Mouse (Mus musculus): ENCODE results near the gene Golga7b. TPM values are rescaled to one million over a fixed set of nuclear protein-coding genes. Genes with fewer than 3 reads are reported as not detected.
A peak's percentile ranks its signal among the peaks of the same experiment; 100 is the strongest.

Gene Golga7b
- polyA plus RNA-seq, 1 experiment from 2014 or later: 38.8 TPM

DNA sequence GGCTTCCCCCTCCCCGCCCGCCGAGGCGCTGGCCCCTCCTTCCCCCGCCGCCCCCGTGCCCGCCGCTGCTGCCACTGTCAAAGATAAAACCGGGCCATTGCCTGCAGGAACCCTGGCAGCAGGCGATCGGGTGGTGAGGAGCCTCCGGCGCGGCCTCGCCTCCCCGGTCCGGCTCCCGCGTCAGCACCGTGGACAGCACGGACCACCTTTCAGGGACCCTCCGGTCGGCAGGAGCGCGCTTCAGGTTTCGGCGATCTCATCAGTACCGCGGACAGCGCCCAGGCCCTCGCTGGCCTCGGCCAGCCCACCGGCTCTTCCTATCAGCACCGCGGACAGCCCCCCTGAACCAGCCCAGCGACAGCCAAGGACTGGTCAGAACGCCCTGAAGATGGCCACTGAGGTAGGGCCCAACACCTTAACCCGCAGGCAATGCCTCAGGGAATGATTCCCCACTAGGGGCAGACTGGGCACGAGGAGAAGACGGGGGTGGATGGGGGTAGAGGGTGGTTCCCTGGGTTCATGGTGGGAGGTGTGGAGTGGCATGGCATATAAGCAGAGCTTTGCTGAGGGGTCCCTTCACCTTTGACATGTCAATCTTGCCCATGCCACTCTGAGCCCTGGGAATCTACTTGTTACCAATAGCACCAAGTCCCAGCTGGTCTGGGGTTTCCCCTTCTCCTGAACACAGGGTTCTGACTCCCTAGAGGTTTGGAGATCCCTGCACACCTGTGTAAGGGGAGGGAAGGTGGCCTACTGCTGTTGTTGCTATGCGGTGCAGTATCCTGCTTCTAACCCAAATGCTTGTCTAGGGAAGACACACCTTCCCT, 8.6 kb downstream of the Golga7b start:
- Histone ChIP-seq H3K27ac (peak overlapping the region; percentile 89), H3K4me2 (peak overlapping the region; percentile 58), H3K9me3 (no peaks in the 10 kb centered on the region), H3K4me1 (replicated peaks) (peaks cover 41% of the 10 kb centered on the region), H3K9ac (peak overlapping the region; percentile 89), H3K27me3 (peaks cover 15% of the 10 kb centered on the region), H3K4me3 (peak overlapping the region; percentile 57), H3K36me3 (no peaks in the 10 kb centered on the region)
- WGBS: 2% methylated on average over 33 of the region's 42 CpGs
- ATAC-seq (ENCODE audit: low FRiP score): peak; percentile 84

DNA sequence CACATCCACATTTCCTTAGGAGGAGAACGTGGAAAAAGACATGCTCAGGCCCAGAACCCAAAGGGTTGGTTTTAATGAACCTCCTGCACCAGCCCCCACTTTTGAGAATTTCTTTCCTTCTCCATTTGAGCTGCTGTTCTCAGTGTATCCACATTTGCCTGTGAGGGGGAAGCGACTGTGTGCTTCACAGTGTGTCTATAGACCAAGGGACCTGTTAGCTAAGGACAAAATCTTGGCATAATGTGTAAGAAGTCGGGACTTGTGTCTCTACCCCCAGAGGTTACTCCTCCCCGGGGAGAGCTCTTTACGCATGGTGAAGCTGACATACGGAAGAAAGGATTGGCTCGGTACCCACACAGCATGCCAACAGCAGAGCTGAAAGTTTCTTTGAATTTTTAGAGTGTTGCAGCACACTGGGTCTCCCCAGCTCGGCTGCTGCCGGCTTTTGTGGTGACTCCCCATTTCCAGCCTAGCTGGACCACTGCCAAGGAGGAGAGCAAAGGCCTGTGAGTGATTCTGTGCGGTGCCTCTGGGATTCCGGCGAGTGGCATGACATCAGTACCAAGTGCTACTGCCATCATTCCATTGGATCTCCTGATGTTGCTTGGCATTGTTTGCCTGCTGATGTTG, 9.4 kb downstream of the Golga7b start:
- peak overlapping the region; percentile 89 for H3K9ac ChIP-seq

GRCm38 (mm10) chr19:42257241-42257635, 9.9 kb downstream of the Golga7b start:
- WGBS: 77% methylated on average over 12 of the region's 12 CpGs
- Histone ChIP-seq H3K9ac (peak overlapping the region; percentile 89), H3K36me3 (no peaks in the 10 kb centered on the region), H3K4me1 (replicated peaks) (peaks cover 41% of the 10 kb centered on the region), H3K4me2 (peak overlapping the region; percentile 58), H3K27ac (peak overlapping the region; percentile 89; the same call in 1 of the 2 replicates), H3K4me3 (peak overlapping the region; percentile 57), H3K27me3 (peaks cover 15% of the 10 kb centered on the region), H3K9me3 (no peaks in the 10 kb centered on the region)
- no peak; the same call in 1 of the 2 replicates for ATAC-seq (ENCODE audit: low FRiP score)

More for the DNA sequence above, 9.4 kb downstream of the Golga7b start:
- no peaks in the 10 kb centered on the region for H3K9me3 ChIP-seq
- H3K4me3 ChIP-seq: peak overlapping the region; percentile 57
- WGBS: 46% methylated on average over 12 of the region's 12 CpGs
- peaks cover 41% of the 10 kb centered on the region for H3K4me1 ChIP-seq (replicated peaks)
- peaks cover 15% of the 10 kb centered on the region for H3K27me3 ChIP-seq
- no peaks in the 10 kb centered on the region for H3K36me3 ChIP-seq
- peak; percentile 28 for ATAC-seq (ENCODE audit: low FRiP score)
- H3K4me2 ChIP-seq: peak overlapping the region; percentile 58
- peak overlapping the region; percentile 89 for H3K27ac ChIP-seq

DNA sequence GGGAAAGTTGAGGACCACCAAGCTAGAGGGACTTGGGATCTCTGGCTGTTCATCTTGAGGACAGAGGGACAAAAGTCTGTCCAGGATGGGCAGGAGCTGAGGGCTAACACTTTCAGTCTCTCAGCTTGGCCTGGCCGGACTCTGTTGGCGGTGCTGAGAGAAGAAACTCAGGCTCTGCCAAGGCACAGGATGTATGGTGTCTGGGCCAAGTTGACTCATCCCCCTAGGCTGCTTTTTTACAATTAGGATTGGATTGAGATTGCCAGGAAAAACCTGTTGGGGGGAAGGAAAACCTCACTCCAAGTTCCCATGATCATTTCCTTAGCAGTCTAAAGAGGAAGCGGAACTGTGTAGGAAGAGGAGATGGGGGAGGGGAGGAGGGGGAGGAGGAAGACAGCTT, 10.7 kb downstream of the Golga7b start:
- WGBS: 88% methylated on average over 3 of the region's 3 CpGs

GRCm38 (mm10) chr19:42258596-42258995, 11.2 kb downstream of the Golga7b start:
- 79% methylated on average over 5 of the region's 5 CpGs for WGBS
- no peak for ATAC-seq (ENCODE audit: low FRiP score)

More for the DNA sequence above, 10.7 kb downstream of the Golga7b start:
- Histone ChIP-seq H3K36me3 (peaks cover 7% of the 10 kb centered on the region), H3K9ac (no peak overlapping the region), H3K4me3 (no peak overlapping the region), H3K27me3 (peaks cover 17% of the 10 kb centered on the region), H3K27ac (no peak overlapping the region), H3K4me1 (replicated peaks) (peaks cover 41% of the 10 kb centered on the region), H3K4me2 (no peak overlapping the region), H3K9me3 (no peaks in the 10 kb centered on the region)
- ATAC-seq (ENCODE audit: low FRiP score): no peak

DNA sequence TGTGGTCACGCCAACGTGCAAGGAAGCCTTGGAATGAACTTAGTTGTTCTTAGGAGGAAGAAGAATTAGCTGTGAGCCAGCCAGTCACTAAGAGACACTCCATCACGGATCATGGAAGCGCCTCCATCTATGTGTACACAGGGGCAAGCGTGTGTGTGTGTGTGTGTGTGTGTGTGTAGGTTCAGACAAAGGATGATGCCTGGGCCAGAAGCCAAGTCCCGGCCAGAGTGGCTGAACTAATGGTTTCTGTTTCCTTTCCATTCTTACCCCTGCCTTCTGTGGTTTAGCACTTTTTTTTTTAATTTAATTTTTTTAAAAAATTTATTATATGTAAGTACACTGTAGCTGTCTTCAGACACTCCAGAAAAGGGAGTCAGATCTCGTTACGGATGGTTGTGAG, 13.1 kb downstream of the Golga7b start:
- no peak for ATAC-seq (ENCODE audit: low FRiP score)
- Histone ChIP-seq H3K4me2 (no peak overlapping the region), H3K27me3 (peaks cover 12% of the 10 kb centered on the region; the same call in 1 of the 2 replicates), H3K4me1 (replicated peaks) (peaks cover 33% of the 10 kb centered on the region), H3K4me3 (no peak overlapping the region), H3K9me3 (no peaks in the 10 kb centered on the region), H3K9ac (no peak overlapping the region), H3K27ac (no peak overlapping the region), H3K36me3 (peaks cover 28% of the 10 kb centered on the region)
- WGBS: 83% methylated on average over 8 of the region's 8 CpGs

More at GRCm38 (mm10) chr19:42258596-42258995, 11.2 kb downstream of the Golga7b start:
- Histone ChIP-seq H3K27me3 (peaks cover 13% of the 10 kb centered on the region), H3K9me3 (no peaks in the 10 kb centered on the region), H3K4me1 (replicated peaks) (peaks cover 41% of the 10 kb centered on the region), H3K4me3 (no peak overlapping the region), H3K9ac (no peak overlapping the region), H3K27ac (no peak overlapping the region), H3K36me3 (peaks cover 13% of the 10 kb centered on the region), H3K4me2 (no peak overlapping the region)

- 57% methylated on average over 3 of the region's 3 CpGs for WGBS
- peaks cover 28% of the 10 kb centered on the region for H3K27me3 ChIP-seq
These were observed 16.1 kb downstream of the Golga7b start for GRCm38 (mm10) chr19:42263524-42263923.

GRCm38 (mm10) chr19:42268337-42268736, 21.0 kb downstream of the Golga7b start:
- Histone ChIP-seq H3K36me3 (peaks cover 38% of the 10 kb centered on the region), H3K27ac (no peak overlapping the region), H3K4me1 (replicated peaks) (peaks cover 16% of the 10 kb centered on the region), H3K4me2 (peak overlapping the region; percentile 53), H3K27me3 (peaks cover 26% of the 10 kb centered on the region), H3K4me3 (peak overlapping the region; percentile 24), H3K9ac (peak overlapping the region; percentile 64), H3K9me3 (no peaks in the 10 kb centered on the region)
- ATAC-seq (ENCODE audit: low FRiP score): 0 out of 2 replicates have a peak, but pooled peaks have one; percentile 15
- 2% methylated on average over 19 of the region's 19 CpGs for WGBS

More at GRCm38 (mm10) chr19:42263524-42263923, 16.1 kb downstream of the Golga7b start:
- H3K4me2 ChIP-seq: no peak overlapping the region
- ATAC-seq (ENCODE audit: low FRiP score): no peak
- peaks cover 16% of the 10 kb centered on the region for H3K4me1 ChIP-seq (replicated peaks)
- H3K4me3 ChIP-seq: no peak overlapping the region
- no peak overlapping the region for H3K9ac ChIP-seq
- no peak overlapping the region for H3K27ac ChIP-seq
- H3K36me3 ChIP-seq: peaks cover 48% of the 10 kb centered on the region
- H3K9me3 ChIP-seq: no peaks in the 10 kb centered on the region

GRCm38 (mm10) chr19:42270119-42270518, 22.7 kb downstream of the Golga7b start:
- ATAC-seq (ENCODE audit: low FRiP score): no peak
- Histone ChIP-seq H3K4me3 (no peak overlapping the region), H3K27me3 (peaks cover 22% of the 10 kb centered on the region), H3K36me3 (peaks cover 24% of the 10 kb centered on the region), H3K4me2 (no peak overlapping the region), H3K27ac (no peak overlapping the region), H3K9me3 (no peaks in the 10 kb centered on the region), H3K9ac (no peak overlapping the region), H3K4me1 (replicated peaks) (peaks cover 16% of the 10 kb centered on the region)
- 55% methylated on average over 6 of the region's 6 CpGs for WGBS

DNA sequence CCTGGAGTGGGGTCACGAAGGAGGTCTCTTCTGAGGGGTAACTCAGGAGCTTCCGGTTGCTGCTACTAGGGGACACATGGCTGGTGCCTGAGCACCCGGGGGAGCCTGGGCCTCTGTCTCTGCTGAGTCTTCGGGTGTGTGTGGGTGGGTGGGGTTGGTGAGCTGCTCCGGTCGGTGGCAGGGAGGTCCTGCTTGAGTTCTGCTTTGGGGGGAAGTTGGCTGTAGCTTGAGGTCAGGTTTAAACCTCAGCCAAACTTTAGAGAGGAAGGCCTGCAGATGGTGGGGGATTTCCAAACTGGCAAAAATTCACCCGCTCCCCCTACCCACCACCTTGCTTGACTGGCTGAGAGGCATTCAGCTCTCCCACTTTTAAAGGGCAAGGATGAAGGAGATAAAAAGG, 23.8 kb downstream of the Golga7b start:
- Histone ChIP-seq H3K4me2 (no peak overlapping the region), H3K9ac (no peak overlapping the region), H3K4me1 (replicated peaks) (peaks cover 16% of the 10 kb centered on the region), H3K36me3 (peaks cover 13% of the 10 kb centered on the region), H3K9me3 (no peaks in the 10 kb centered on the region), H3K27me3 (peaks cover 19% of the 10 kb centered on the region), H3K4me3 (no peak overlapping the region), H3K27ac (no peak overlapping the region)
- 78% methylated on average over 7 of the region's 7 CpGs for WGBS
- no peak for ATAC-seq (ENCODE audit: low FRiP score)

DNA sequence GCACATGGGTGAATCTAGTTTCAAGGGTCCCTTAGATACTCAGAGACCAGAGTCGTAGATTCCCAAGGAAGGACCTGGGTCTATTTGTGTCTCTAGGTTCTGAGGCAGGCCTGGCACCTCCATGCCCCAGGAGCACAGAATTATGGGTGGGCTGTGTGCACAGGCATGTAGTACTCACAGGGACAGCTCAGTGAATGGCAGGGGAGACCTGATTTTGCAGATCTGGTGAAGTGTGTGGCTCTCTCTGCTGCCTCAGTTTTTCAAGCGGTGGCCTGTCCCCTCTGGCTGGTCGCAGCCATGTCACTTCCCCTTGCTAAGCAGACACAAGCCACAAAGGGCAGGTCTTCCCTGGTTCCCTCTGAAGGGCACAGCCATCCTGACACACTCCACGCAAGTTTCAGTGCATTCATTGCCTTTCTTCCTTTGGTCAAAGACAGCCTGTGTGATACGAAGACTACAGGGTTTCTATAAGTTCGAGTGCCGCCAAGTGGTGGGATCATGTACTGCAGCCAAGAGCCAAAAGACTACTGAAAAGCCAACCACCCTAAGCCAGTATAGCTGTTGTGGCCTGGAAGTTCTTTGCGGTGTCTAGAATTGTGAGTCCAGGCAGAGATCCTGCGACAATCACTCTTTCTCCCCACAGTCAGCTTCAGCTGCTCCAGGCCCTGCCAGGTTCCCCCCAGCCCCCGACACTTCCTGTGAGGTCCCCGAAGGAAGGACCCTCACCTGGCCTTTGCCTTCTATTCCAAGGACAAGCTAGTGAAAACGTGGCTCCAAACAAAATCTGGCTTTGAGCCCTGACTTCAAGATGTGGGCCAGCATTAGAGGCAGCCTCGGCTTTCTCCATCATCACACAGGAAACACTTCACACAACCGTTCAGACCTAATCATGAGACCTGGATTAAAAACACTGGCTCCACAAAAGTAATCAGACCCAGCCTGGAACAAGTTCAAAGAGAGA, 24.9 kb downstream of the Golga7b start:
- Histone ChIP-seq H3K9me3 (no peaks in the 10 kb centered on the region), H3K4me1 (replicated peaks) (peaks cover 16% of the 10 kb centered on the region), H3K27ac (no peak overlapping the region), H3K4me2 (no peak overlapping the region), H3K27me3 (peaks cover 10% of the 10 kb centered on the region; the same call in 1 of the 2 replicates), H3K36me3 (peaks cover 3% of the 10 kb centered on the region; the same call in 1 of the 2 replicates), H3K9ac (0 out of 2 replicates have a peak overlapping the region, but pooled peaks have one; percentile 39), H3K4me3 (no peak overlapping the region)
- peak; percentile 45 for ATAC-seq (ENCODE audit: low FRiP score)
- 44% methylated on average over 14 of the region's 14 CpGs for WGBS
